Mouse (Mus musculus): ENCODE data around the gene Prune2. TPM values are rescaled to one million over a fixed set of nuclear protein-coding genes. Genes with fewer than 3 reads are reported as not detected.

The Prune2 gene
- polyA plus RNA-seq, 1 experiment, result 17.0 TPM

DNA sequence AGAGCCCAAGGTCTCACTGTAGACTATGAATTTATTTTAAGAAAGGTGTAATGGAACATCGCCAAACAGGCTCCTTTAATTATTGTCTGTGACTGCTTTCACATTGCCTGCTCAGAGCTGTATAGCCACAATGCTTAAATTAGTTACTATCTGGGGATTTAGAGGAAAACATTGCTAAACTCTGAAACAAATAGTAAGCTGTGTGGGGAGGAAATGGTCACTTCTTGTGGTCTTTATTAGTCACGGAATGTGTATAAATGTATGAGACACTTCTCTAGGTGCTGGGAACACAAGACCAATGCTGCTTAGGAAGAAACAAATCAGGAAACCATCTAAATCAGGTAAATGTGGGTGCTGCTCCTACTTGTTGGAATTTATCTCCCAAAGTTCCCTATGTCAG is 317.1 kb downstream of the Prune2 start:
- Histone ChIP-seq H3K79me3 (ENCODE audit: low read depth) (no peaks in the 10 kb centered on the region), H3K79me2 (ENCODE audit: control insufficient read depth, insufficient read depth) (no peaks in the 10 kb centered on the region), H3K4me3 (ENCODE audit: insufficient read depth, poor library complexity, severe bottlenecking) (no peak overlapping the region), H3K36me3 (ENCODE audit: control insufficient read depth, insufficient read depth) (no peaks in the 10 kb centered on the region), H3K27me3 (ENCODE audit: control insufficient read depth, insufficient read depth, insufficient read length) (no peaks in the 10 kb centered on the region), H3ac (ENCODE audit: control insufficient read depth, insufficient read length, low read depth) (no peak overlapping the region)
- TF ChIP-seq FOSL1 (IDR thresholded peaks at IDR 0.05; ENCODE audit: insufficient read depth, low read length, poor library complexity, severe bottlenecking) (no peak), MAX (IDR thresholded peaks at IDR 0.05) (no peak), MYOG (IDR thresholded peaks at IDR 0.05; ENCODE audit: control insufficient read depth, extremely low read depth, insufficient read length) (no peak), USF1 (IDR thresholded peaks at IDR 0.05; ENCODE audit: low read depth) (no peak), CTCF (IDR thresholded peaks at IDR 0.05; ENCODE audit: control insufficient read depth, insufficient read depth, insufficient read length) (no peak), MYOD1 (IDR thresholded peaks at IDR 0.05; ENCODE audit: control insufficient read depth, insufficient read length, low read depth) (no peak), CEBPB (IDR thresholded peaks at IDR 0.05; ENCODE audit: low read depth) (no peak)

Other genes with a start within 250 kb of the Prune2 start
- gene Vps13a, start 175.2 kb upstream of the Prune2 start, polyA plus RNA-seq (2012; fragmentation: generic; extraction: Trizol), result 3.0 TPM
- gene Foxb2, start 82.3 kb upstream of the Prune2 start, polyA plus RNA-seq (2012; fragmentation: generic; extraction: Trizol), result not detected